Mouse (Mus musculus) ES-Bruce4 (cell line): ENCODE data around the gene Gm9508. TPM values are rescaled to one million over a fixed set of nuclear protein-coding genes. Genes with fewer than 3 reads are reported as not detected.

Source experiments
- H3K27ac ChIP-seq: 2 replicates; pipeline ENCODE4 v1.5.1; 2012; ENCODE audit warnings: low read length, inconsistent platforms; ENCODE audit not compliant: insufficient read depth
- H3K27me3 ChIP-seq: 2 replicates; pipeline ENCODE4 v1.6.1; 2012; ENCODE audit warnings: mild to moderate bottlenecking, low read length, inconsistent platforms; ENCODE audit not compliant: control insufficient read depth, poor library complexity, insufficient read depth, severe bottlenecking
- H3K36me3 ChIP-seq: 2 replicates; pipeline ENCODE4 v1.6.1; 2012; ENCODE audit warnings: inconsistent platforms, mild to moderate bottlenecking, low read length, moderate library complexity; ENCODE audit not compliant: control insufficient read depth, poor library complexity, insufficient read depth, severe bottlenecking
- H3K4me1 ChIP-seq: one replicate; pipeline ENCODE4 v1.8.1; 2011; ENCODE audit warnings: low read length; ENCODE audit not compliant: control insufficient read depth, insufficient read depth
- H3K4me3 ChIP-seq: 2 replicates; pipeline ENCODE4 v1.5.1; 2011; ENCODE audit warnings: low read depth, mild to moderate bottlenecking, low read length
- H3K9ac ChIP-seq: 2 replicates; pipeline ENCODE4 v1.6.1; 2012; ENCODE audit warnings: low read depth, mild to moderate bottlenecking, inconsistent platforms; ENCODE audit not compliant: poor library complexity, severe bottlenecking
- H3K9me3 ChIP-seq: replicated peaks from 2 replicates; pipeline ENCODE4 v1.6.1; 2012; ENCODE audit warnings: mild to moderate bottlenecking, low read length, inconsistent platforms; ENCODE audit not compliant: control insufficient read depth, poor library complexity, insufficient read depth, severe bottlenecking
- CTCF ChIP-seq: IDR thresholded peaks from one replicate; pipeline ENCODE4 v1.8.1; 2011; ENCODE audit warnings: low read depth, low read length
- EP300 ChIP-seq: IDR thresholded peaks from 2 replicates; pipeline ENCODE4 v1.6.1; 2011; ENCODE audit warnings: low read depth, low read length; ENCODE audit not compliant: insufficient read depth
- POLR2A ChIP-seq: IDR thresholded peaks from one replicate; pipeline ENCODE4 v1.8.1; 2011; ENCODE audit warnings: low read length; ENCODE audit not compliant: insufficient read depth
- polyA plus RNA-seq: library from polyadenylated mRNA; stranded (reverse); fragments of >200 nt; gene quantifications from 2 replicates; pipeline ENCODE4 v1.2.4, GENCODE M21; 2011; ENCODE audit warnings: low read depth; ENCODE audit not compliant: missing spikeins, insufficient read depth, insufficient read length

Gm9508 gene
- polyA plus RNA-seq, 1 experiment, result not detected

DNA sequence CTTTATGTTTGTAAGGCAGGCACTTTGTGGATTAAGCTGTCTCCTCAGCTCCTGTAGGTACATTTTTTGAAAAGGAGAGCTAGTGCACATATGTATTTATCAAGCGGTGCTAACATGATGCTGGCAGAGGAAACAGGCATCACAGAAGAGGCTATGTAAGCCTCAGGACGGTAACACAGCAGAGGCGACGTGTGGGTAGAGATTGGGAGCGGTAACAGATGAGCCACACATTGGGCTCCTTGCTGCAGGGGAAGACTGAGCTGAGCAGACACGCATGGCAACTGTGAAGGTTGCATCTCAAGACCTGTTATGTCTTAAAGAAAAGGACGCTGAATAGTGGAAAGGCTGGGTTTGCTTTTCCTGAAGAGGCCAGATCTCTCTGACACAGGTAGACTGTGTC lies 14.0 kb downstream of the Gm9508 start:
- no peak overlapping the region for H3K9ac ChIP-seq
- TF ChIP-seq CTCF (no peak), POLR2A (no peak), EP300 (no peak)
- no peak overlapping the region for H3K27ac ChIP-seq
- H3K4me3 ChIP-seq, result no peak overlapping the region
- H3K36me3 ChIP-seq, result no peaks in the 10 kb centered on the region
- peaks cover 3% of the 10 kb centered on the region for H3K4me1 ChIP-seq
- no peaks in the 10 kb centered on the region for H3K9me3 ChIP-seq
- H3K27me3 ChIP-seq, result no peaks in the 10 kb centered on the region

DNA sequence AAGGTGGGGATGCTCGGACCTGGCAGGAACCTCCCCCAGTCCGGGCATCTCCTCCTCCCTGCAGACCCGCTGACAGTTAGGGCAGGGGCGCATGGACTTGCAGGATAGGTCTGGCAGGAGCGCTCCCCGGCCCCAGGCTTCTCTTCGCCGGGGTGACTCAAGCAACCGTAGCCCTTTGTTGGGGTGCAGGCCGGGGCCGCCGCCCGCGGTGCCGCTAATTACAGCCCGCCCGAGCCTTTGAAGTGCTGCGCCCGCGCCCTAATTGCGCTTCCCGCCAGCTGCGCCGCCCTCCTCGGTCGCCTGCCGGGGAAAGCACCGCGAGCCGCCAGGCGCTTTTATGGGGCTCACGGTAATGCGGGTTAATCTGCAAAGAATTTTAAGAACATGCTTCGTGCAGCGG lies 19.5 kb downstream of the Gm9508 start:
- H3K27me3 ChIP-seq, result peaks cover 3% of the 10 kb centered on the region; the same call in 1 of the 2 replicates
- H3K4me1 ChIP-seq, result no peaks in the 10 kb centered on the region
- no peaks in the 10 kb centered on the region for H3K9me3 ChIP-seq
- TF ChIP-seq EP300, result no peak
- peak overlapping the region; percentile 29; the same call in 1 of the 2 replicates for H3K9ac ChIP-seq
- H3K4me3 ChIP-seq, result peak overlapping the region; percentile 21
- H3K36me3 ChIP-seq, result no peaks in the 10 kb centered on the region
- no peak overlapping the region for H3K27ac ChIP-seq

DNA sequence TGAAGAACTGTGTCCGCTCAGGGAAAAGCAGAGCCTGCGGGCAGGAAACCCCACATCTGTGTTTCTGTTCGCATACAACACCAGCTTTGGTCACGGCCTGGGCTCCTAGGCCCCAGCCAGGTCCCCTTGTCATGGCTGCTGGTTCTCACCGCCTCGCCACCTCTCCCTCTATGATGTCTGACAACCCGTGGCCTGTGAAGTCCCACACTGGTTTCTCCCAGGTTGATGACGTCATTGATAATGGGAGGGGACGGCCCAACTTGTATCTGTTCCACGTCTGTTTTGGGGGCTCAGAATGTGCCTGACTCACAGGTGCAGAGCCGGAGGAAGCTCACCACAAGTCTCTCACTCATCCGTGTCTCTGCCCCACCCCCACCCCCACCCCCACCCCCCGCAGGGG lies 23.3 kb downstream of the Gm9508 start:
- H3K36me3 ChIP-seq, result no peaks in the 10 kb centered on the region
- no peak overlapping the region for H3K9ac ChIP-seq
- peaks cover 3% of the 10 kb centered on the region; the same call in 1 of the 2 replicates for H3K27me3 ChIP-seq
- no peaks in the 10 kb centered on the region for H3K9me3 ChIP-seq
- no peak overlapping the region for H3K27ac ChIP-seq
- TF ChIP-seq CTCF (no peak), POLR2A (no peak), EP300 (no peak)
- no peak overlapping the region for H3K4me3 ChIP-seq
- no peaks in the 10 kb centered on the region for H3K4me1 ChIP-seq

DNA sequence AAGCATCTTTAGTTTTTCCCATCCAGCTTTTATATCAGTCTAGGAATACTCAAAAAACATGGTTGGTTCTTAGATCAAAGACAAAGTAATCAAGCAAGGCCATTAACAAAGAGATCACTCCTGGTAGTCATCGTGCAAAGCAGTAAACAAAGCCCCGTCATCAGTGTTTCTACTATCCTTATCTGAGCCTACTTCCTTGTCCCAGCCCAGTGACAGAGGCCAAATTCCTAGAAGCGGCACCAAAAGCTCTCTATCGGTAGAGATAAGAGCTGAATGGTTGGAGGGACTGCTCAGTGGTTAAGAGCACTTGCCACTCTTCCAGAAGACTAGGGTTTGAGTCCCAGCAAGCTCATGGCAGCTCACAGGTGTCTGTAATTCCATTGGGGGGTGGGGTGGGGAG lies 25.5 kb downstream of the Gm9508 start:
- H3K27ac ChIP-seq, result no peak overlapping the region
- no peaks in the 10 kb centered on the region for H3K9me3 ChIP-seq
- no peak for TF ChIP-seq CTCF
- no peak for TF ChIP-seq EP300
- TF ChIP-seq POLR2A, result no peak
- H3K9ac ChIP-seq, result no peak overlapping the region
- H3K4me3 ChIP-seq, result no peak overlapping the region
- no peaks in the 10 kb centered on the region for H3K36me3 ChIP-seq
- no peaks in the 10 kb centered on the region for H3K27me3 ChIP-seq
- H3K4me1 ChIP-seq, result no peaks in the 10 kb centered on the region

DNA sequence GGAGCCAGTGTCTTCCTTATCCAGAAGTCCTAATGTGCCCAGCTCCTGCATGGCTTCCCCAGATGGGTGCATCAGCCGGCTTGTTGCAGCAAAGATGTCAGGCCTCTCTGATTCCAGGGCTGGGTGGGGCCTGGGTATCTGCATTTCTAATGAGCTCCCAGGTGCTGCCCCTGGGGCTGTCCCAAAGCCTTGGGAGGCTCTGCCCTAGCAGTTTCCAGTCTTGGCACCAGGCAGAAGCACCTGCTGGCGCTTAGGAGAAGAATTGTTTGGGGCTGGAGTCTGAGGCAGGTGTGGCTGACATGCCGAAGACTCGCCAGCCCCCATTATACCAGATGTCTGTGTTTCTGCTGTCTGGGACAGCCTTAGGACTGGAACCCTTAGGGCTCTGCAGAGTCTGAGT lies 26.3 kb downstream of the Gm9508 start:
- no peak for TF ChIP-seq EP300
- TF ChIP-seq POLR2A, result no peak
- no peak for TF ChIP-seq CTCF
- Histone ChIP-seq H3K27me3 (no peaks in the 10 kb centered on the region), H3K9me3 (no peaks in the 10 kb centered on the region), H3K4me1 (no peaks in the 10 kb centered on the region), H3K9ac (no peak overlapping the region), H3K4me3 (no peak overlapping the region), H3K27ac (no peak overlapping the region), H3K36me3 (no peaks in the 10 kb centered on the region)

DNA sequence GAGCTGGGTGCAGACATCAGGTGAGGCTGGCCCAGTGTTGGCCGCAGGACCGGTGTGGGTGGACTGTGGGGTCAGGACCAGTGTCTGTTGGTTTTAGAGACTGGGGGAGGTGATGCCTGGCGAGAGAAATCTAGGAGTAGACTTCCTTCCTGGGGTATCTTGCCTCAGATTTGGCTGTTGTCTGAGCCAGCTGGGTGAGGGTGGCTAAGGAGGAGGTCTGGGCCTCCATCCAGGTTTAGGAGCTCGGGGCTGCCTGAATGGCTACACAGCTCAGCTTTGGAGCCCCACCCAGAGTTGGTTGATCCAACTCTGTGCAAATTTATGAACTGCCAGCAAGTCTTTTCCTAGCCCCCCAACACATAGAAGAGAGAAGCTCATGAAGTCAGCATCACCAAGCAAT lies 29.6 kb downstream of the Gm9508 start:
- no peak for TF ChIP-seq CTCF
- no peak for TF ChIP-seq POLR2A
- no peak for TF ChIP-seq EP300

DNA sequence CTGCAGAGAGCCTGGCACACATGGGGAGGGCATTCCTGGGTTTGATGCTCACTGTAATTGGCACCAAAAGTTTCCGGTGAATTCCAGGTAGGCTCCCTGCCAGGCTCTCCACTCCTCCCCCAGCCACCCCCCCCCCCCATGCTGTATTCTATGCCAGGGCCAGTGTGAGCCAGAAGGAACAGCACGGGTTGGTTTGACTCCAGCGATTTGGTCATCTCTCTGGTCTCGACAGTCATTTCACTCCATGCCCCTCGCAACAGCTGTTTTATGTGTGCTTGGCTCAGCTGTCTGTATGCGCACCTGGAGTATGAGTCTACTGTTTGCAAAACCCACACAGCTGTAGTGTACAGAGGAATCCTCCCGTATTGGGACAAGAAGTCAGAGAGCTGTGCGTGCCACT lies 30.7 kb downstream of the Gm9508 start:
- H3K9ac ChIP-seq, result no peak overlapping the region
- H3K27ac ChIP-seq, result no peak overlapping the region
- TF ChIP-seq CTCF, result no peak
- TF ChIP-seq EP300, result no peak
- TF ChIP-seq POLR2A, result no peak
- no peaks in the 10 kb centered on the region for H3K9me3 ChIP-seq
- no peaks in the 10 kb centered on the region for H3K27me3 ChIP-seq
- H3K4me3 ChIP-seq, result no peak overlapping the region
- H3K36me3 ChIP-seq, result no peaks in the 10 kb centered on the region
- no peaks in the 10 kb centered on the region for H3K4me1 ChIP-seq

More for the DNA sequence above, 29.6 kb downstream of the Gm9508 start:
- H3K9ac ChIP-seq, result no peak overlapping the region
- no peaks in the 10 kb centered on the region for H3K9me3 ChIP-seq
- no peaks in the 10 kb centered on the region for H3K36me3 ChIP-seq
- no peaks in the 10 kb centered on the region for H3K27me3 ChIP-seq
- H3K27ac ChIP-seq, result no peak overlapping the region
- no peak overlapping the region for H3K4me3 ChIP-seq
- no peaks in the 10 kb centered on the region for H3K4me1 ChIP-seq
